Mouse (Mus musculus) brain, adult 10 weeks (tissue): Measurements from ENCODE around the gene Reg3d. TPM values are rescaled to one million over a fixed set of nuclear protein-coding genes. Genes with fewer than 3 reads are reported as not detected.

Experiments used
- polyA plus RNA-seq: library from polyadenylated mRNA; stranded (reverse); fragments of 350-450 nt; fragmentation: Illumina TruSeq; extraction: RNeasy Lipid Tissue Mini Kit (QIAGEN cat#74804); gene quantifications from one replicate; pipeline ENCODE4 v1.2.3, GENCODE M21; 2015; ENCODE audit warnings: low read depth, low replicate concordance

The Reg3d gene
- not detected for polyA plus RNA-seq

GRCm38 (mm10) chr6:78378765-78379164, at the start of gene Reg3d:
Reg3d (minus strand) TSS chr6:78378865.

GRCm38 (mm10) chr6:78422411-78422810, 43.7 kb upstream of the Reg3d start, which contains the start of gene Reg1:
Reg1 (plus strand) TSS chr6:78422711.

GRCm38 (mm10) chr6:78395323-78395722, 16.7 kb upstream of the Reg3d start, which contains the start of gene Reg2:
Reg2 (plus strand) TSS chr6:78395623.

GRCm38 (mm10) chr6:78380409-78380808, 1.7 kb upstream of the Reg3d start, which contains the start of gene Reg3a:
Reg3a (plus strand) TSS chr6:78380709.

GRCm38 (mm10) chr6:78370357-78370756, 8.3 kb downstream of the Reg3d start, which contains the start of gene Reg3b:
Reg3b (plus strand) TSS chr6:78370657.

Other genes with a start within 250 kb of the Reg3d start
- not detected for gene Reg3b, start 8.2 kb downstream of the Reg3d start, polyA plus RNA-seq
- gene Reg3a, start 1.8 kb upstream of the Reg3d start, polyA plus RNA-seq: not detected
- gene Reg2, start 16.8 kb upstream of the Reg3d start, polyA plus RNA-seq: not detected
- gene Reg1, start 43.8 kb upstream of the Reg3d start, polyA plus RNA-seq: not detected
- not detected for gene Reg3g, start 90.0 kb upstream of the Reg3d start, polyA plus RNA-seq